Mouse (Mus musculus) neural tube, embryonic 11.5 days (tissue): ENCODE measurements around the gene Clec3a. TPM values are rescaled to one million over a fixed set of nuclear protein-coding genes. Genes with fewer than 3 reads are reported as not detected.
A peak's percentile ranks its signal among the peaks of the same experiment; 100 is the strongest.

Source experiments
- ATAC-seq: fragments of 200-750 bp; cut with Nextera tagmentation; 2 replicates; pipeline ENCODE4 v1.8.0; 2017; ENCODE audit warnings: moderate number of reproducible peaks, mild to moderate bottlenecking, moderate TSS enrichment, moderate library complexity; ENCODE audit not compliant: insufficient read depth, low FRiP score, low TSS enrichment
- DNase-seq: peaks from one replicate; pipeline ENCODE4 v3.0.0-alpha.2; 2015; ENCODE audit warnings: low spot score
- H3K27ac ChIP-seq: fragments of 300-500 bp; sonication (generic); 2 replicates; pipeline ENCODE4 v1.5.1; 2014; ENCODE audit warnings: low read depth, mild to moderate bottlenecking, low read length
- H3K27me3 ChIP-seq: fragments of 300-500 bp; sonication (generic); 2 replicates; pipeline ENCODE4 v1.6.1; 2014; ENCODE audit warnings: mild to moderate bottlenecking, low read length, mixed read lengths; ENCODE audit not compliant: control insufficient read depth, insufficient read depth
- H3K36me3 ChIP-seq: fragments of 300-500 bp; sonication (generic); 2 replicates; pipeline ENCODE4 v1.6.1; 2014; ENCODE audit warnings: mild to moderate bottlenecking, low read length, moderate library complexity, mixed read lengths; ENCODE audit not compliant: control insufficient read depth, insufficient read depth
- H3K4me1 ChIP-seq: fragments of 300-500 bp; sonication (generic); 2 replicates; pipeline ENCODE4 v1.6.1; 2014; ENCODE audit warnings: low read length, mixed read lengths; ENCODE audit not compliant: control insufficient read depth, insufficient read depth
- H3K4me2 ChIP-seq: fragments of 300-500 bp; sonication (generic); 2 replicates; pipeline ENCODE4 v1.6.1; 2014; ENCODE audit warnings: low read depth, mild to moderate bottlenecking, moderate library complexity
- H3K4me3 ChIP-seq: fragments of 300-500 bp; sonication (generic); 2 replicates; pipeline ENCODE4 v1.5.1; 2014; ENCODE audit warnings: low read depth, low read length
- H3K9ac ChIP-seq: fragments of 300-500 bp; sonication (generic); 2 replicates; pipeline ENCODE4 v1.6.1; 2014; ENCODE audit warnings: mild to moderate bottlenecking, low read length
- H3K9me3 ChIP-seq: fragments of 300-500 bp; sonication (generic); 2 replicates; pipeline ENCODE4 v1.6.1; 2016; ENCODE audit warnings: low read length; ENCODE audit not compliant: control insufficient read depth
- WGBS: fragments of 180-500 bp; shearing (Covaris S2); extraction: QIAGEN DNeasy Blood & Tissue Kit; methylation state at CpG from one replicate; pipeline ENCODE4 v1.1.7; 2014; 5-methylcytosine and 5-hydroxymethylcytosine counted together
- polyA plus RNA-seq: library from polyadenylated mRNA; unstranded; fragments of >200 nt; fragmentation: Nextera tagmentation; extraction: Ambion mirVana; gene quantifications from 2 replicates; pipeline ENCODE4 v1.2.1, GENCODE M21; 2014

Gene Clec3a
- polyA plus RNA-seq, result 0.59 TPM in 1 of 2 replicates, not detected in the other

DNA sequence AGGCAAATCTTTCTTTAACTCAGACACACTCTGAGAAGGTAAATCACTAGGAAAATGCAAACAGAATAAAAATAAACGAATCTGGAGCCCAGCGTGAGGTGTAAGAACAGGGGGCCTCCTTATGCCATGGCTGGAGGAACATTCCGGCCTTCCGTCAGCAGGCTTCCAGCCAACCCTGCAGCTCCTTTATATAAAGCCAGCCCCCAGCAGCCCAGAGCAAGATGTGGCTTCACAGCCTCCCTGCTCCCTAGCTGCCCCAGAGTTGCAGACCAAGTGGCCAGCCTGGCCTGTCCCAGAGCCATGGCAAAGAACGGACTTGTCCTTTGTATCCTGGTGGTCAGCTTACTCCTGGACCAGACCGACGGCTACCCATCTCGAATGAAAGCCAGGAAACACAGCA lies at the start of gene Clec3a:
TSS of gene Clec3a (plus strand) at position 301 of the 400 bp plus-strand sequence.
- Histone ChIP-seq H3K27ac (no peak within 1 kb of the TSS), H3K4me3 (no peak within 1 kb of the TSS), H3K4me2 (no peak within 1 kb of the TSS), H3K4me1 (no peaks in the 10 kb centered on the region), H3K9ac (no peak within 1 kb of the TSS), H3K27me3 (no peaks in the 10 kb centered on the region), H3K36me3 (no peaks in the 10 kb centered on the region), H3K9me3 (no peaks in the 10 kb centered on the region)
- ATAC-seq, result no peak
- no peak for DNase-seq
- WGBS, result 89% methylated on average over 8 of the region's 8 CpGs

DNA sequence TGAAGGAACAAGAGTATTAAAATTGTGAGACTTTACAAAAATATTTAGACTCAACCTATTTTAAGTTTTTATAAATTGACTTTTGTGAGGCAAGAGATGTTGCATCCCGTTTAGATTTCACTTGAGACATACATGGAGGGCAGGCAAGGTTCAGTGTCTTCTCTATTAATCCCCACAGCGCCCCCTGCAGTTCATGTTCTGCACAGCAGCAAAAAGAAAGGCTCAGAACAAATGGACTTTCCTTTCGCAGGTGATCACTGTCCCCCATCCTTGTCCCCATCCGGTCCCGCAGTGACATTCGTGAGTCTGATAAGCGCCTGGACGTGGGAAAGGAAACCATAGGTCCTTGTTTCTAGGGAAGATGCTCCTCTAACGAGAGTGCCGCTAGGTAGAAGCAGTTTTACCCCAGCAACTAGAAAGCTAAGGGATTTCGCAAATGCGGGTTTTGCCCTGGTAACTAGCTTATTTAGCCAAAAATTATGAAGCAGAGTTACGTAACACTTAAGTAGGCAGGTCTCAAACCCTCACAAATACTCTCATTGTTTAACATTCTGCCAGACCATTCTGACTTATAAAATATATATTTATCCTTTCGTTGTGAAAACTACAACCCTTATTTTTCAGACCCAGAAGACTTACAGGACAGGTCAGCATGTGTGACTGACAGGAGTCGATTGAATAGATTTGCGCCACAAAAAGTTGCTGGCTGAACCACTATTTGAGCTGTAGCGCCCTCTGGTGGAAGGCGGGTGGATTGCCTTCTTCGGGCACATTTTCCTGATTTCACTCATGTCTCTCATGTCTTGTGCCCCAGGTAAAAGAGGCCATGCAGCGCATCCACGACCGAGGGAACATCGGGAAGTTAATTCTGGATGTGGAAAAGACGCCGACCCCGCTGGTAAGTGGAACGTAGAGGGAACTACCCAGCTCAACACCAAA lies 48.6 kb upstream of the Clec3a start:
- no peak for ATAC-seq
- 46% methylated on average over 27 of the region's 27 CpGs for WGBS
- no peak overlapping the region for H3K4me2 ChIP-seq
- H3K4me3 ChIP-seq, result no peak overlapping the region
- peak; percentile 78 for DNase-seq
- no peaks in the 10 kb centered on the region for H3K36me3 ChIP-seq
- no peaks in the 10 kb centered on the region for H3K27me3 ChIP-seq
- H3K4me1 ChIP-seq, result no peaks in the 10 kb centered on the region
- H3K27ac ChIP-seq, result no peak overlapping the region
- H3K9ac ChIP-seq, result no peak overlapping the region
- no peaks in the 10 kb centered on the region for H3K9me3 ChIP-seq

DNA sequence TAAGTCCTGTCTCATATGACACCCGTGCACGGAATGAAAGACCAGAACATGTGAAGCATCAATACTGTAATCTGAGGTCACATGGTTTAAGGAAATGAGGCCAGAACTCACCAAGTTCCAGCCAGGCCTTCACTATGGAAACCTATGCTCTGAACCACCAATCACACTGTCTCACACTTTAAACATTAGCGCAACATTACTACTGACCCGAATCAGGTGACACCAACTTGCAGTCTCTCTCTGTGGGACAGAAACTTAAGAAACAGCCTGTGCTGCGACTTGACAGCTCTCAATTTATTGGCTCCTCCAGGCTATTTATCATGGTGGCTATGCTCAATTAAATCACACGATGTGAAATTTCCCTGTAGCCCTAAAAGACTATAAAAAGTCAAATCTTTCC lies 43.5 kb upstream of the Clec3a start:
- Histone ChIP-seq H3K27ac (no peak overlapping the region), H3K27me3 (no peaks in the 10 kb centered on the region), H3K9ac (no peak overlapping the region), H3K4me1 (no peaks in the 10 kb centered on the region), H3K4me2 (no peak overlapping the region), H3K4me3 (no peak overlapping the region), H3K9me3 (no peaks in the 10 kb centered on the region), H3K36me3 (no peaks in the 10 kb centered on the region)
- no peak for ATAC-seq
- no peak for DNase-seq
- WGBS, result 55% methylated on average over 6 of the region's 6 CpGs

DNA sequence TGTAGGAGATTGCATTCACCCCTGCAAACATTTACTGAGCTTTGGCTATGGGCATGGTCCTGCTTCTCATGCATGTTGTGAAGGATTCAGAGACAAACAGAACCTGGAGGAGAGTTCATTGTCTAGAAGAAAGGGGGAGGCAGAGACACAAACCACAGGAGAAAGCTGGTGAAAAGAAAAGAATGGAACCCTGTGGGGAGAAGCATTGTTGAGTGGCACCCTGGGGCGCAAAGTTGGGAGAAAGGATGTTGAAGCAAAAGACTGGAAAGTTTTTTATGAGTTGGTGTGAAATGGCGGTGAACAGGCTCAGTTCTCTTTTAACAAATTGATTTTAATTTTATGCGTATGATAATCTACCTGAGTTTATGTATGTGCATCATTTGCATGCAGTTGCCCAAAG lies 33.7 kb upstream of the Clec3a start:
- DNase-seq (no peak), ATAC-seq (no peak)
- Histone ChIP-seq H3K9ac (no peak overlapping the region), H3K27me3 (no peaks in the 10 kb centered on the region), H3K27ac (no peak overlapping the region), H3K4me1 (no peaks in the 10 kb centered on the region), H3K9me3 (no peaks in the 10 kb centered on the region), H3K36me3 (no peaks in the 10 kb centered on the region), H3K4me2 (no peak overlapping the region), H3K4me3 (no peak overlapping the region)
- 78% methylated on average over 3 of the region's 3 CpGs for WGBS

DNA sequence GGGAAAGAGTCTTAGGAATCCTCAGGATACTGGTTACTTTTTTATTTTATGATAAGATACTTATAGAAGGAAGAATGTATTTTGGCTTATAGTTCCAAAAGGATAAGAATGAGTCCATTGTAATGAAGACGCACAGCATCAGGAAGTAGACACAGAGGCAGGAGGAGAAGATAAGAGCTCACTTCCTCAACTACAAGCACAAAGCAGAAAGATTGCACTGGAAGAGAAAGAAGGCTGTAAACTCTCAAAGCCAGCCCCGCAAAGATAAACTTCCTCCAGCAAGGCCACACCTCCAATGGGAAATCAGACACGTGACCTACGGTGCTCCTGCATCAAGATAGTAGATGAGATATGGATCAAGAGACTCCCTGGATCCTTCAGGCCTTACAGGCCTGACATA lies 30.4 kb upstream of the Clec3a start:
- ATAC-seq, result no peak
- no peaks in the 10 kb centered on the region for H3K36me3 ChIP-seq
- H3K4me3 ChIP-seq, result no peak overlapping the region
- no peaks in the 10 kb centered on the region for H3K4me1 ChIP-seq
- no peak for DNase-seq
- H3K27me3 ChIP-seq, result no peaks in the 10 kb centered on the region
- no peak overlapping the region for H3K9ac ChIP-seq
- no peak overlapping the region for H3K27ac ChIP-seq
- H3K4me2 ChIP-seq, result no peak overlapping the region
- 94% methylated on average over 4 of the region's 4 CpGs for WGBS
- H3K9me3 ChIP-seq, result no peaks in the 10 kb centered on the region

DNA sequence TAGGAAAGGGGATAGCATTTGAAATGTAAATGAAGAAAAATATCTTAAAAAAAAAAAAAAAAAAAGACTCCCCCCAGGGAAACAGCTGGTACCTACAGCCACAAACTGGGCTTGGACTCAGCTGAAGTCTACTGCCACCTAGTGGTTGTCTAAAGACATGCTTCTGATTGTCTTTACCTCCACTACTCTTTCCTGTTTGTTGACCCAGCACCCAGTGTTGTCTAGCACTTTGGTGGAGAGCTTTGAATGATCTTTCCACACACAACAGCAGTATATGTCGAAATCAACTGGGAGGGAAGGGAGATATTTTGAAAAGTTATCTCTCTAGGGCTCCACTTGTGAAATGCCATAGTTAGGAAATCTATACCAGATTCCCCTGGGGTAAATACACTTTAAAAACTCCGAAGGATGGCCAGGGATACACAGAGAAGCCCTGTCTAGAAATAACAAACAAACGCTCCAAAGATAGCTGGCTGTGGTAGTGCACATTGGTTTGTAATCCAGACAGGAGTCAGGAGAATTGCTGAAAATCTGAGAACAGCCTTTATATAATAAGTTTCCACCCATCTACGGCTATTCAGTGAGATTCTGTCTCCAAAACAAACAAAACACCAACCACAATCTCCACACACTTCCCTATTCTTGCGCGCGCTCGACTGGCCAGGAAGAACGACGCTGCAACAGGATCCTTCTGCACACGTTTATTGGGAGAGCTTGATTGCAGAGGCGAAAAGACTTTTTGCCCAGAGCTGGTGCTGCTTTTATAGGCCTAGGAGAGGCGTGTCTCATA lies 27.2 kb upstream of the Clec3a start:
- WGBS, result 89% methylated on average over 11 of the region's 13 CpGs

DNA sequence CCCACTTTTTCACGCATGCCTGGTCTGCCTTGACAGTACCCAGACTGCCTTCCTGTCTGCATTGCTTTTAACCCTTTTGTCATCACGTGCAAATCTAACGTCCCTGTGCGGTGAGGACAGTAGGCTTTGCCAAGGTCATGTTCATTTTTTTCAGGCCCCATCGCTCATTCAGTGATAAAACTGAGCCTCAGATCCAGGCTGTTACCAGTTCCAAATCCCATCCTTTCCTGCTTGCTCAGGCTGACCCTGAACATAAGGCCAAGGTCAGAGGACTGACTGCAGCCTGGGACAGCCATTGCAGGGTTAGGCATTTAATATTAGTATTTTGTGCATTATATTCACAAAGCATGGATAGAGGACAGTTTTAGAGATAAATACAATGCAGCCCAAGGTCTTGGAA lies 19.6 kb upstream of the Clec3a start:
- Histone ChIP-seq H3K4me2 (no peak overlapping the region), H3K9ac (no peak overlapping the region), H3K4me3 (no peak overlapping the region), H3K27ac (no peak overlapping the region), H3K9me3 (no peaks in the 10 kb centered on the region), H3K36me3 (no peaks in the 10 kb centered on the region), H3K4me1 (no peaks in the 10 kb centered on the region), H3K27me3 (no peaks in the 10 kb centered on the region)
- DNase-seq (no peak), ATAC-seq (no peak)
- 89% methylated on average over 5 of the region's 5 CpGs for WGBS

More for the DNA sequence above, 27.2 kb upstream of the Clec3a start:
- no peak overlapping the region for H3K27ac ChIP-seq
- ATAC-seq, result no peak
- no peak for DNase-seq
- H3K4me1 ChIP-seq, result no peaks in the 10 kb centered on the region
- no peak overlapping the region for H3K4me3 ChIP-seq
- no peaks in the 10 kb centered on the region for H3K27me3 ChIP-seq
- H3K36me3 ChIP-seq, result no peaks in the 10 kb centered on the region
- H3K4me2 ChIP-seq, result no peak overlapping the region
- no peak overlapping the region for H3K9ac ChIP-seq
- H3K9me3 ChIP-seq, result no peaks in the 10 kb centered on the region

DNA sequence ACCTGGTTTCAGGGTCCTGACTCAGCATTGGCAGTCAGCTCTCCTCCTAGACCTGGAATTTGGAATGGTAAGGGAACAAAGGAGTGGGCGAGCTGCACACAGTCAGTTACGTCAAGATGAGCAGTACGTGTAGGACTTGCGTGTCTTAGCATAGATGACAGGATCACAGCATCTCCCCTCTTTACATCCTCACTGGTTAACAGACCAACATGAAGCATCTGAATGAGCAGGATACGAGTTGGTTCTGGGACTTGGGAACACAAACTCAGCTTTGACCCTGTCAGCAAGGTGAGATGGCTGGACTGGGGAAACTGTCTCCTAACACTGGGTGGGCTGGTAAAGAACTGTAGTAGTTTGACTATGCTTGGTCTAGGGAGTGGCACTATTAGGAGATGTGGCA lies 18.6 kb upstream of the Clec3a start:
- H3K9ac ChIP-seq, result no peak overlapping the region
- H3K4me1 ChIP-seq, result no peaks in the 10 kb centered on the region
- DNase-seq, result no peak
- H3K4me2 ChIP-seq, result no peak overlapping the region
- no peaks in the 10 kb centered on the region for H3K36me3 ChIP-seq
- ATAC-seq, result no peak
- no peak overlapping the region for H3K27ac ChIP-seq
- H3K4me3 ChIP-seq, result no peak overlapping the region
- no peaks in the 10 kb centered on the region for H3K27me3 ChIP-seq
- H3K9me3 ChIP-seq, result no peaks in the 10 kb centered on the region
- WGBS, result 92% methylated on average over 5 of the region's 5 CpGs
